Mouse (Mus musculus): ENCODE measurements around the gene Slc25a5. TPM values are rescaled to one million over a fixed set of nuclear protein-coding genes. Genes with fewer than 3 reads are reported as not detected.
A peak's percentile ranks its signal among the peaks of the same experiment; 100 is the strongest.
"Not testable (repeated sequence)": the region's sequence is repeated elsewhere in the genome, so short reads cannot be mapped to it uniquely, and the experiment has no call there.

Gene Slc25a5
- polyA plus RNA-seq, 1 experiment from 2014 or later, result 587 TPM

- H3K27ac ChIP-seq (replicated peaks; ENCODE audit: low read depth, low read length), result no peak overlapping the region
- no peaks in the 10 kb centered on the region for H3K9me3 ChIP-seq (replicated peaks; ENCODE audit: control insufficient read depth, low read length)
- H3K36me3 ChIP-seq (replicated peaks; ENCODE audit: control insufficient read depth, insufficient read depth, low read depth, low read length), result no peaks in the 10 kb centered on the region
- ATAC-seq (replicated peaks; ENCODE audit: insufficient number of reproducible peaks, low FRiP score, low TSS enrichment, low read depth) (no peak), DNase-seq (ENCODE audit: low spot score) (no peak)
- H3K4me1 ChIP-seq (ENCODE audit: control insufficient read depth, insufficient read depth, low read length), result no peaks in the 10 kb centered on the region
- H3K27me3 ChIP-seq (ENCODE audit: control insufficient read depth, insufficient read depth, low read length), result no peaks in the 10 kb centered on the region
- H3K4me3 ChIP-seq (ENCODE audit: low read depth, low read length), result no peak overlapping the region
- WGBS, result 65% methylated on average over 4 of the region's 4 CpGs
- H3K4me2 ChIP-seq (ENCODE audit: low read depth, low read length), result no peak overlapping the region
- no peak overlapping the region for H3K9ac ChIP-seq (replicated peaks; ENCODE audit: low read length)
Measured at GRCm38 (mm10) chrX:36777694-36778093, 17.8 kb upstream of the Slc25a5 start.

- H3K27me3 ChIP-seq (ENCODE audit: control insufficient read depth, insufficient read depth, low read length), result no peaks in the 10 kb centered on the region
Measured at GRCm38 (mm10) chrX:36789360-36789759, 6.1 kb upstream of the Slc25a5 start.

GRCm38 (mm10) chrX:36794571-36794970, 880 bp upstream of the Slc25a5 start:
- Histone ChIP-seq H3K4me2 (ENCODE audit: low read depth, low read length) (no peak overlapping the region), H3K4me3 (ENCODE audit: low read depth, low read length) (no peak overlapping the region), H3K9ac (replicated peaks; ENCODE audit: low read length) (no peak overlapping the region), H3K27me3 (ENCODE audit: control insufficient read depth, insufficient read depth, low read length) (no peaks in the 10 kb centered on the region), H3K4me1 (ENCODE audit: control insufficient read depth, insufficient read depth, low read length) (no peaks in the 10 kb centered on the region), H3K36me3 (replicated peaks; ENCODE audit: control insufficient read depth, insufficient read depth, low read depth, low read length) (no peaks in the 10 kb centered on the region), H3K27ac (replicated peaks; ENCODE audit: low read depth, low read length) (no peak overlapping the region), H3K9me3 (replicated peaks; ENCODE audit: control insufficient read depth, low read length) (no peaks in the 10 kb centered on the region)
- ATAC-seq (replicated peaks; ENCODE audit: insufficient number of reproducible peaks, low FRiP score, low TSS enrichment, low read depth), result no peak
- no peak for DNase-seq (ENCODE audit: low spot score)
- 63% methylated on average over 5 of the region's 5 CpGs for WGBS

More at GRCm38 (mm10) chrX:36789360-36789759, 6.1 kb upstream of the Slc25a5 start:
- whole genome bisulfite sequencing, result 55% methylated on average over 4 of the region's 4 CpGs
- no peaks in the 10 kb centered on the region for H3K4me1 ChIP-seq (ENCODE audit: control insufficient read depth, insufficient read depth, low read length)
- DNase-seq (ENCODE audit: low spot score) (no peak), ATAC-seq (replicated peaks; ENCODE audit: insufficient number of reproducible peaks, low FRiP score, low TSS enrichment, low read depth) (no peak)
- H3K36me3 ChIP-seq (replicated peaks; ENCODE audit: control insufficient read depth, insufficient read depth, low read depth, low read length), result no peaks in the 10 kb centered on the region
- H3K4me2 ChIP-seq (ENCODE audit: low read depth, low read length), result no peak overlapping the region
- H3K27ac ChIP-seq (replicated peaks; ENCODE audit: low read depth, low read length), result no peak overlapping the region
- H3K9me3 ChIP-seq (replicated peaks; ENCODE audit: control insufficient read depth, low read length), result no peaks in the 10 kb centered on the region
- no peak overlapping the region for H3K4me3 ChIP-seq (ENCODE audit: low read depth, low read length)
- H3K9ac ChIP-seq (replicated peaks; ENCODE audit: low read length), result no peak overlapping the region

DNA sequence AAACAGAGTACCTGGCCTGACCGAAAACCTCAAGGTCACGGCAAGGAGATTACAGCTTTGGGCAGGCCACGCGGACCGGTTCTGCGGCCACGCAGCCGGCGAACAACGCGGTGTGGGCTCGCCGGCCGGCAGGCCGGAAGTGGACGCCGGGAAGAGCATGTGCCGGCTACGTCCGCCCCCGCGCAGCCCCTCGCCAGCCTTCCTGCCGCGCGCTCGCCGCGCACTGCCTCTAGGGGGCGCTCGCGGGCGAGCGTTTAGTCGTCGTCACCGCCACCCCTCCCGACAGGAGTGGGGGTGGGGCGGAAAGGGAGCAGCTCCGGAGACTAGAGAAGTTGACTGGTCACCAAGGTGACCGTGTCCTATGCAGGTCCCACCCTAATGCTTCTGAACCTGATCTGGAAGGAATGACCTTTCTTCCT, 721 bp downstream of the Slc25a5 start:
- peak overlapping the region; percentile 79 for H3K27ac ChIP-seq (replicated peaks; ENCODE audit: low read depth, low read length)
- peak overlapping the region; percentile 55 for H3K4me3 ChIP-seq (ENCODE audit: low read depth, low read length)
- H3K4me1 ChIP-seq (ENCODE audit: control insufficient read depth, insufficient read depth, low read length), result no peaks in the 10 kb centered on the region
- ATAC-seq (replicated peaks; ENCODE audit: insufficient number of reproducible peaks, low FRiP score, low TSS enrichment, low read depth) (peak; percentile 83), DNase-seq (ENCODE audit: low spot score) (peak; percentile 80)
- peak overlapping the region; percentile 69 for H3K9ac ChIP-seq (replicated peaks; ENCODE audit: low read length)
- no peaks in the 10 kb centered on the region for H3K27me3 ChIP-seq (ENCODE audit: control insufficient read depth, insufficient read depth, low read length)
- H3K36me3 ChIP-seq (replicated peaks; ENCODE audit: control insufficient read depth, insufficient read depth, low read depth, low read length), result no peaks in the 10 kb centered on the region
- H3K4me2 ChIP-seq (ENCODE audit: low read depth, low read length), result peak overlapping the region; percentile 52
- no peaks in the 10 kb centered on the region for H3K9me3 ChIP-seq (replicated peaks; ENCODE audit: control insufficient read depth, low read length)
- 9% methylated on average over 41 of the region's 41 CpGs for WGBS

GRCm38 (mm10) chrX:36796734-36797133, 1.3 kb downstream of the Slc25a5 start:
- H3K27ac ChIP-seq (replicated peaks; ENCODE audit: low read depth, low read length), result not testable (repeated sequence)
- 72% methylated on average over 8 of the region's 8 CpGs for WGBS

GRCm38 (mm10) chrX:36799131-36799879, 3.9 kb downstream of the Slc25a5 start:
- WGBS, result 56% methylated on average over 6 of the region's 6 CpGs
- H3K4me1 ChIP-seq (ENCODE audit: control insufficient read depth, insufficient read depth, low read length), result no peaks in the 10 kb centered on the region
- no peak overlapping the region for H3K27ac ChIP-seq (replicated peaks; ENCODE audit: low read depth, low read length)
- no peak overlapping the region for H3K4me2 ChIP-seq (ENCODE audit: low read depth, low read length)
- no peaks in the 10 kb centered on the region for H3K9me3 ChIP-seq (replicated peaks; ENCODE audit: control insufficient read depth, low read length)
- no peaks in the 10 kb centered on the region for H3K27me3 ChIP-seq (ENCODE audit: control insufficient read depth, insufficient read depth, low read length)
- H3K9ac ChIP-seq (replicated peaks; ENCODE audit: low read length), result no peak overlapping the region
- DNase-seq (ENCODE audit: low spot score) (no peak), ATAC-seq (replicated peaks; ENCODE audit: insufficient number of reproducible peaks, low FRiP score, low TSS enrichment, low read depth) (no peak)
- no peak overlapping the region for H3K4me3 ChIP-seq (ENCODE audit: low read depth, low read length)
- no peaks in the 10 kb centered on the region for H3K36me3 ChIP-seq (replicated peaks; ENCODE audit: control insufficient read depth, insufficient read depth, low read depth, low read length)

More at GRCm38 (mm10) chrX:36796734-36797133, 1.3 kb downstream of the Slc25a5 start:
- not testable (repeated sequence) for ATAC-seq (replicated peaks; ENCODE audit: insufficient number of reproducible peaks, low FRiP score, low TSS enrichment, low read depth); H3K9ac ChIP-seq (replicated peaks; ENCODE audit: low read length); H3K27me3 ChIP-seq (ENCODE audit: control insufficient read depth, insufficient read depth, low read length); DNase-seq (ENCODE audit: low spot score); H3K36me3 ChIP-seq (replicated peaks; ENCODE audit: control insufficient read depth, insufficient read depth, low read depth, low read length); H3K4me1 ChIP-seq (ENCODE audit: control insufficient read depth, insufficient read depth, low read length); H3K9me3 ChIP-seq (replicated peaks; ENCODE audit: control insufficient read depth, low read length)
- H3K4me2 ChIP-seq (ENCODE audit: low read depth, low read length), result peak overlapping the region; percentile 52; the same call in 1 of the 2 replicates
- H3K4me3 ChIP-seq (ENCODE audit: low read depth, low read length), result peak overlapping the region; percentile 55

DNA sequence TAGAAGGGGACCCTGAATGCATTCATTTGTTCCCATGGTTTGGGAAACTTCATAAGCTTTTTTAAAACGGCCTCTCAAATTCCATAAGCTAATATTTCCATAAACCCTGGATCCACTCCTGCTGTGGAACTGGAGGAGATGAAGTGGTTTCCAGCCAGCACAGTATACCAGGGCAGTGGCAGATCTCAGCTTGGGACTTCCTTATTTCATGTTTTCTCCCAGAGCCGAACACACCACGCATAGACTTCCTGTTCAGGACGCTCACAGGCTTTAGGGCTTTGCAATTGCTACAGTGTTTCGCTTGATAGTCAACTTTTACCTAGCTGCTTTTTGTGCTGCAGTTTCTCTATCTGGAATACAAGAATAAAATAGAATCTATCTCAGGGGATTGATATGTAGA, 7.7 kb downstream of the Slc25a5 start:
- 61% methylated on average over 5 of the region's 5 CpGs for WGBS

DNA sequence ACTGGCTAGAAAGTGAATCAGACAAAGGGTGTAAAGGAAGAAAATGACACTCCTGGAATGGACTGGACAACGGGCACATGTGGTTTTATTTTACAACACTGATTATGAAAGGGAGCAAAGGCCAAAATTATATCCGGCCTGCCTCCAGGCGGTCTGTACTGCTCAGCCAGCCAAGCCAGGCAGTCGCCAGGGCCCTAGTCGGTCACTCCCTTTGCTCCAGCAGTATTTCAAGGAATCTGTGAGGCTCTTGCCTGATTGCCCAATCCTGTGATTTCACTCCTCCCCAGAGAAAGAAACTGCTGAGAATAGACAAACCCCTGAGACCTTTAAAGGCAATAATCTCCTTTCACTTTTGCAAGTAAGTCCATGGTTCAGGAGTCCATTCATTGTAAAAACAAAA, 8.7 kb downstream of the Slc25a5 start:
- Histone ChIP-seq H3K9ac (replicated peaks; ENCODE audit: low read length) (no peak overlapping the region), H3K27me3 (ENCODE audit: control insufficient read depth, insufficient read depth, low read length) (no peaks in the 10 kb centered on the region), H3K4me2 (ENCODE audit: low read depth, low read length) (no peak overlapping the region), H3K9me3 (replicated peaks; ENCODE audit: control insufficient read depth, low read length) (no peaks in the 10 kb centered on the region), H3K4me3 (ENCODE audit: low read depth, low read length) (no peak overlapping the region), H3K36me3 (replicated peaks; ENCODE audit: control insufficient read depth, insufficient read depth, low read depth, low read length) (no peaks in the 10 kb centered on the region), H3K4me1 (ENCODE audit: control insufficient read depth, insufficient read depth, low read length) (no peaks in the 10 kb centered on the region), H3K27ac (replicated peaks; ENCODE audit: low read depth, low read length) (no peak overlapping the region)
- ATAC-seq (replicated peaks; ENCODE audit: insufficient number of reproducible peaks, low FRiP score, low TSS enrichment, low read depth), result no peak
- DNase-seq (ENCODE audit: low spot score), result peak; percentile 6
- WGBS, result 31% methylated on average over 5 of the region's 5 CpGs

More for the DNA sequence above, 7.7 kb downstream of the Slc25a5 start:
- Histone ChIP-seq H3K27ac (replicated peaks; ENCODE audit: low read depth, low read length) (no peak overlapping the region), H3K4me3 (ENCODE audit: low read depth, low read length) (no peak overlapping the region), H3K9ac (replicated peaks; ENCODE audit: low read length) (no peak overlapping the region), H3K4me2 (ENCODE audit: low read depth, low read length) (no peak overlapping the region), H3K4me1 (ENCODE audit: control insufficient read depth, insufficient read depth, low read length) (no peaks in the 10 kb centered on the region), H3K27me3 (ENCODE audit: control insufficient read depth, insufficient read depth, low read length) (no peaks in the 10 kb centered on the region), H3K36me3 (replicated peaks; ENCODE audit: control insufficient read depth, insufficient read depth, low read depth, low read length) (no peaks in the 10 kb centered on the region), H3K9me3 (replicated peaks; ENCODE audit: control insufficient read depth, low read length) (no peaks in the 10 kb centered on the region)
- DNase-seq (ENCODE audit: low spot score) (no peak), ATAC-seq (replicated peaks; ENCODE audit: insufficient number of reproducible peaks, low FRiP score, low TSS enrichment, low read depth) (no peak)

Measured in embryonic facial prominence, embryonic 11.5 days (tissue).